Mouse (Mus musculus) intestine, embryonic 14.5 days (tissue): ENCODE results near the gene Prkd2. TPM values are rescaled to one million over a fixed set of nuclear protein-coding genes. Genes with fewer than 3 reads are reported as not detected.

ENCODE experiments used
- ATAC-seq: fragments of 200-750 bp; cut with Nextera tagmentation; replicated peaks from 2 replicates; pipeline ENCODE4 v1.8.0; 2017; ENCODE audit warnings: low read depth, moderate number of reproducible peaks, moderate TSS enrichment, moderate library complexity; ENCODE audit not compliant: low FRiP score, low TSS enrichment
- DNase-seq: peaks from one replicate; pipeline ENCODE4 v3.0.0-alpha.2; 2018; ENCODE audit warnings: low spot score
- H3K27ac ChIP-seq: fragments of 300-500 bp; sonication (generic); 2 replicates; pipeline ENCODE4 v1.5.1; 2014; ENCODE audit warnings: low read depth, mild to moderate bottlenecking, control low read depth
- H3K27me3 ChIP-seq: fragments of 300-500 bp; sonication (generic); replicated peaks from 2 replicates; pipeline ENCODE4 v1.6.1; 2014; ENCODE audit warnings: low read length, control low read depth; ENCODE audit not compliant: control insufficient read depth, insufficient read depth
- H3K36me3 ChIP-seq: fragments of 300-500 bp; sonication (generic); 2 replicates; pipeline ENCODE4 v1.6.1; 2014; ENCODE audit warnings: low read length, control low read depth; ENCODE audit not compliant: control insufficient read depth, insufficient read depth
- H3K4me1 ChIP-seq: fragments of 300-500 bp; sonication (generic); replicated peaks from 2 replicates; pipeline ENCODE4 v1.6.1; 2014; ENCODE audit warnings: low read length, control low read depth, mixed read lengths; ENCODE audit not compliant: control insufficient read depth, insufficient read depth
- H3K4me2 ChIP-seq: fragments of 300-500 bp; sonication (generic); 2 replicates; pipeline ENCODE4 v1.6.1; 2014; ENCODE audit warnings: low read length
- H3K4me3 ChIP-seq: fragments of 300-500 bp; sonication (generic); 2 replicates; pipeline ENCODE4 v1.5.1; 2014; ENCODE audit warnings: low read depth, low read length, control low read depth, mixed read lengths
- H3K9ac ChIP-seq: fragments of 300-500 bp; sonication (generic); 2 replicates; pipeline ENCODE4 v1.6.1; 2014; ENCODE audit warnings: mild to moderate bottlenecking, low read length
- H3K9me3 ChIP-seq: fragments of 300-500 bp; sonication (generic); 2 replicates; pipeline ENCODE4 v1.6.1; 2016; ENCODE audit warnings: low read length, control low read depth; ENCODE audit not compliant: control insufficient read depth
- WGBS: fragments of 180-500 bp; shearing (Covaris S2); extraction: QIAGEN DNeasy Blood & Tissue Kit; methylation state at CpG from one replicate; pipeline ENCODE4 v1.1.7; 2014; 5-methylcytosine and 5-hydroxymethylcytosine counted together
- polyA plus RNA-seq: library from polyadenylated mRNA; unstranded; fragments of >200 nt; fragmentation: Nextera tagmentation; extraction: Ambion mirVana; gene quantifications from 2 replicates; pipeline ENCODE4 v1.2.1, GENCODE M21; 2014

The Prkd2 gene
- polyA plus RNA-seq, 1 experiment from 2014 or later = 12.0 TPM

DNA sequence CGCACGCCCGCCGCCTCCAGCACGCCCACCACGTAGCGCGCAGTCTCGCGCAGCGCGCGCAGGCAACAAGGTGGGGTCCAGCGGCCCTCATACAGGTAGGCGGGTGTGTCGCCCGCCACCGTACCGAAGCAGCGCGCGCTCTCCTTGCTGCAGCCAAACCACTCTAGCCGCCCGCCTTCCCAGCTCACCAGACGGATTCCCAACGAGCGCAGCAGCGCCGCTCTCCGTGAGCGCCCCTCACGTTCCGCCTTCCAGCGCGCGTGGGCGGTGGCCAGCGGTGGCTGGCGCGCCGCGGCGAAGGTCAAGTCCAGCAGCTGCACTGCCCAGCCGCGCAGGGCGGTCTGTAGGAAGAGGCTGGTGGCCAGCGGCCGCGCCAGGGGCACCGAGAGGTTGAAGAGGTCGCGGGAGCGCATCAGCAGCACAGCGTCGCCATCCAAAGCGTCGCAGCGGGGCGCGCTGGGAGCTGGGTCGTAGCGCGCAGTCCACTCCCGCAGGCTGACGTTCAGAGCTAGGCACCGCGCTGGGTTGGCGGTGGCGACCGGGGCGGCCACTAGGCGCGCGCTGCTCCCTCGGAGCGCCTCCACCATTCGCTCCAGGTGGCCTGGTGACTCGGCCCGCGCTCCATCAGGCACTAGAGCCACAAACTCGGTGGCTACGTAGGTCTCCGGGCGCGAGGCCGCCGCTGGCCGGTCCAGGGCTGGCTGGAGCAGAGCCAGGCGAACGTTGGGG, 31.6 kb upstream of the Prkd2 start:
- H3K4me1 ChIP-seq = peaks cover 7% of the 10 kb centered on the region
- WGBS = 9% methylated on average over 83 of the region's 90 CpGs
- H3K27me3 ChIP-seq = no peaks in the 10 kb centered on the region; the same call in none of the 2 replicates
- H3K36me3 ChIP-seq = peaks cover 37% of the 10 kb centered on the region
- no peaks in the 10 kb centered on the region for H3K9me3 ChIP-seq
- H3K9ac ChIP-seq = peak overlapping the region; percentile 29
- DNase-seq (peak; percentile 73), ATAC-seq (peak; percentile 45; the same call in 1 of the 2 replicates)
- no peak overlapping the region for H3K27ac ChIP-seq
- peak overlapping the region; percentile 34 for H3K4me3 ChIP-seq
- peak overlapping the region; percentile 56 for H3K4me2 ChIP-seq

DNA sequence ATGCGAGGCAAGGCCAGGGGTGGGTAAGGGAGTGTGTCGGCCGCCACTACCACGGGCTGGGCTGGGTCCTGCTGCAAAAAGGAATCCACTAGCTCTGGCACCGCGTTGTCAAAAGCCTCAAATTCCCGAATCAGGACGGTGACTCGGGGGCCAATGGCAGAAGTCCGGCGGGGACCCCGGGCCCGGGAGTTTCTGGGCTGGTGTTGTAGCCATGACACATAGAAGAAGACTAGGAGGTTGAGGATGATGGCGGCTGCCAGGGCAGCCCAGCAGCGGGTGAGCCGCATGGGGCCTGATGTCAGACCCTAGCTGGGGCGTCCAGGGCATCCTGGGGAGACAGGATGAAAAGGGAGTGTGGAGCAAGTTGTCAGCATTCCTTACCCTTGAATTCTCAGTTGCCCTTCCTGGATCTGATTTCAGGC, 31.0 kb upstream of the Prkd2 start:
- peaks cover 7% of the 10 kb centered on the region for H3K4me1 ChIP-seq
- H3K27me3 ChIP-seq = no peaks in the 10 kb centered on the region; the same call in none of the 2 replicates
- peak overlapping the region; percentile 29 for H3K9ac ChIP-seq
- no peaks in the 10 kb centered on the region for H3K9me3 ChIP-seq
- H3K4me2 ChIP-seq = peak overlapping the region; percentile 56
- WGBS = 31% methylated on average over 17 of the region's 17 CpGs
- peak overlapping the region; percentile 34 for H3K4me3 ChIP-seq
- no peak for ATAC-seq
- H3K36me3 ChIP-seq = peaks cover 32% of the 10 kb centered on the region
- no peak overlapping the region for H3K27ac ChIP-seq
- no peak for DNase-seq

DNA sequence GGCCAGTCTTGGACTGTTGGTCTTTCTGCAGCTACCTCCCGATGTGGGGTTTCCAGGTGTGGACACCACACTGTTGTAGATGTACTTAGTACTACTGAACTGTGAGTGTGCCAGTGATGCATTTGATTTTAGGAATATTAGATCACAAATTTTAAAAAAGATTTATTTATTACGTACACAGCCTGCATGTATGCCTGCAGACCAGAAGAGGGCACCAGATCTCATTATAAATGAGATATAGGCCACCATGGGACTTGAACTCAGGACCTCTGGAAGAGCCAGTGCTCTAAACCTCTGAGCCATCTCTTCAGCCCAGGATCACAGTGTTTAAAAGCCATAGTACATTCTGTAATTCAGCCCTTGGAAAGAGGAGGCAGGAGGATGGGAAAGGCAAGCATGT, 30.2 kb upstream of the Prkd2 start:
- no peak overlapping the region for H3K4me3 ChIP-seq
- no peak overlapping the region for H3K27ac ChIP-seq
- peaks cover 29% of the 10 kb centered on the region for H3K36me3 ChIP-seq
- H3K9me3 ChIP-seq = no peaks in the 10 kb centered on the region
- ATAC-seq (no peak), DNase-seq (no peak)
- no peak overlapping the region for H3K4me2 ChIP-seq
- H3K27me3 ChIP-seq = no peaks in the 10 kb centered on the region; the same call in none of the 2 replicates
- peaks cover 10% of the 10 kb centered on the region for H3K4me1 ChIP-seq
- WGBS = 82% methylated on average over 2 of the region's 2 CpGs
- no peak overlapping the region for H3K9ac ChIP-seq

DNA sequence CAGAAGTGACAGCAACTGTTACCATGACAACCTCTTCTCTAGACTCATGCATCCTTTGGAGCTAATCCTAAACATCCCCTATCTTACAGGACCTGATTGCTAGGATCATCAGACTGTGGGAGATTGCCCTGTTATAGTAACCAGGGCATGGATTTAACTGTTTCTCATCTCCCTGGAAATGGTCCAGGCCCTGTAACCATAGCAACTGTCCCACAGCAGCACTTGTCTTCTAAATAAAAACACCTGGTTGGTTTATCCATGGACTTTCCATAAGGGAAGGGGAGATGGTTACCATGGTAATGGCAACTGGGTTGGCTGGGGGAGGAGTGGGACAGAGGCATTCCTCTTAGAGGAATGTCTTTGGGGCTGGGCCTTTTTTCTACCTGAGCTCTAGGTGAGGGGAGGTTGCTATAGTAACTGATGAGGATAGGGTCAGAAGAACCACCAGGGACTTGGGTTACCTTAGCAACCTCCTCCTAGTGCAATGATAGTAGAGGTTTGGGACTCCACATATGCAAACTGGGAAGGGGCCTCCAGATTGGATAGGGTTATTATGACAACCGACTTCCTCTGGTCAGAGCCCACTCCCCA, 27.3 kb upstream of the Prkd2 start, which contains the start of gene Strn4:
TSS of gene Strn4 (plus strand) at position 539 of the 591 bp plus-strand sequence.
- ATAC-seq = peak; percentile 11; the same call in 1 of the 2 replicates
- 0% methylated on average over 1 of the region's 1 CpGs for WGBS
- peaks cover 24% of the 10 kb centered on the region for H3K36me3 ChIP-seq
- peak; percentile 67 for DNase-seq
- H3K4me2 ChIP-seq = peak within 1 kb of the TSS; percentile 68
- no peaks in the 10 kb centered on the region for H3K9me3 ChIP-seq
- peak within 1 kb of the TSS; percentile 97 for H3K27ac ChIP-seq
- H3K27me3 ChIP-seq = no peaks in the 10 kb centered on the region; the same call in none of the 2 replicates
- H3K4me1 ChIP-seq = peaks cover 29% of the 10 kb centered on the region
- H3K9ac ChIP-seq = peak within 1 kb of the TSS; percentile 100
- H3K4me3 ChIP-seq = peak within 1 kb of the TSS; percentile 92

DNA sequence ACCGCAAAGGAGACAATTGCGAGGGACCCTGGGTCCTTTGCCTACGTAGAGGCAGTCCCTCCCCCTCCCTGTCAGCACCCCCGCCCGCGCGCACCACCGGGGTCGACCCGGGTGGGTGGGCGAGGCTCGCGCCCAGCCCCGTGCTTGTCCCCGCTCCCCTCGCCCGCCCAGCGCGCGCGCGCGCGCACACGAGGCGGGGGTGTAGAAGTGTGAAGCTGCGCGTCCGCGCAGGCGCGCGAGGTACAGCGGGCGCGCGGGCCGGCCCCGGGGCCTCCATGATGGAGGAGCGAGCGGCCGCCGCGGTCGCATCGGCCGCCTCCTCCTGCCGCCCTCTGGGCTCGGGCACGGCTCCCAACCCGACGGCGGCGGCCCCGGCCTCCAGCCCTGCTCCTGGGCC, 26.6 kb upstream of the Prkd2 start:
- under 1% methylated on average over 48 of the region's 55 CpGs for WGBS
- Histone ChIP-seq H3K4me3 (peak overlapping the region; percentile 92), H3K9ac (peak overlapping the region; percentile 100), H3K9me3 (no peaks in the 10 kb centered on the region), H3K27ac (peak overlapping the region; percentile 97), H3K36me3 (peaks cover 24% of the 10 kb centered on the region), H3K4me2 (peak overlapping the region; percentile 68), H3K27me3 (no peaks in the 10 kb centered on the region; the same call in 1 of the 2 replicates), H3K4me1 (peaks cover 31% of the 10 kb centered on the region)
- DNase-seq (peak; percentile 84), ATAC-seq (peak; percentile 75)

DNA sequence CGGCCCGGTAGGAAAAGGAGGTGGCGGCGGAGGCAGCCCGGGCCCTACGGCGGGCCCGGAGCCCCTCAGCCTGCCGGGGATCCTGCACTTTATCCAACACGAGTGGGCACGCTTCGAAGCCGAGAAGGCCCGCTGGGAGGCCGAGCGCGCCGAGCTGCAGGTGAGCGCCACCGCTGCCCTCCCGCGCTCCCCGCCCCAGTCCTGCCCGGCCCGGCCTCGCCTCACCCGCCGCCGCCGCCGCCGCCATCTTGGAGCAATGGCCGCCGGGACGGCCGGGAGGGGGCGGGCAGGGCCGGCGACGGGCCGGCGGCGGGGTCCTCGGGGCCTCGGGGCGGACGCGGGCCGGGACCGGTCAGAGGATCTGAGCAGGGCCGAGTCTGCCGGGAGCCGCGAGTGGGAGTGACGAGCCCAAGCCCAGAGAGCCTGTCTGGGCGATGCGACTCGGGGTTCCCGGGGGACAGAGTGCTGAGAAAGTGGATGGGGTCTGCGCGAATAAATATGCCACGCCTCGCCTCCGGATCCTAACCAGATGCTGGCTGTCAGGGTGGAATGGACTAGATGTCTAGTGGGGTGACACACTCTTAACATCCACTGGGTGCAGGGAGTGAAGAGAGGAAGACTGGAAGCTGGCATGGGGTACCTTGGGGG, 26.1 kb upstream of the Prkd2 start, which contains the start of gene Fkrp:
TSS of gene Fkrp (minus strand) at position 258 of the 648 bp plus-strand sequence.
- peaks cover 34% of the 10 kb centered on the region for H3K4me1 ChIP-seq
- no peaks in the 10 kb centered on the region for H3K9me3 ChIP-seq
- H3K27me3 ChIP-seq = no peaks in the 10 kb centered on the region; the same call in 1 of the 2 replicates
- H3K4me2 ChIP-seq = peak within 1 kb of the TSS; percentile 68
- peak within 1 kb of the TSS; percentile 97 for H3K27ac ChIP-seq
- peak; percentile 83 for DNase-seq
- peak; percentile 81 for ATAC-seq
- WGBS = 1% methylated on average over 53 of the region's 64 CpGs
- H3K9ac ChIP-seq = peak within 1 kb of the TSS; percentile 100
- H3K4me3 ChIP-seq = peak within 1 kb of the TSS; percentile 92
- H3K36me3 ChIP-seq = peaks cover 24% of the 10 kb centered on the region

DNA sequence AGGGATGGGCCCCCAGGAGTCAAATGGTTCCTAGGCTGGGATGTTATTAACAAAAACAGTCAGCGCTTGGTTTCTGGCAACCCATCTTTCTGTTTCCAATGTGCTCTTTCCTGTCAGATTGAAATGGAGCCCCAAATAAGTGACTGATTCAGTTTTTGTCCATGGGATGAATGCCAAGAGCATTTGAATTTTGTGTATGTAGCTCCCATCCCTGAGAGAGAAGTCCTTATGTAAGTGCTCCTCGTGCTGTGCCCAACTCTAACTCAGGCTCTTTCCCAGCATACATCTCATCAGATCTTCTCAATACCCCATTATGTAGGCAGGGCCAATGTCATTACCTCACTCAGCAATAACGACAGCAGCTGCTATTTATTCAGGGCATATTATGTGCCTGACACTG, 25.0 kb upstream of the Prkd2 start:
- H3K36me3 ChIP-seq = peaks cover 28% of the 10 kb centered on the region
- peaks cover 34% of the 10 kb centered on the region for H3K4me1 ChIP-seq
- 62% methylated on average over 3 of the region's 3 CpGs for WGBS
- no peaks in the 10 kb centered on the region for H3K27me3 ChIP-seq
- H3K4me3 ChIP-seq = peak overlapping the region; percentile 92
- no peaks in the 10 kb centered on the region for H3K9me3 ChIP-seq
- no peak for DNase-seq
- H3K9ac ChIP-seq = peak overlapping the region; percentile 100; the same call in 1 of the 2 replicates
- H3K4me2 ChIP-seq = peak overlapping the region; percentile 68
- no peak overlapping the region for H3K27ac ChIP-seq
- no peak for ATAC-seq

DNA sequence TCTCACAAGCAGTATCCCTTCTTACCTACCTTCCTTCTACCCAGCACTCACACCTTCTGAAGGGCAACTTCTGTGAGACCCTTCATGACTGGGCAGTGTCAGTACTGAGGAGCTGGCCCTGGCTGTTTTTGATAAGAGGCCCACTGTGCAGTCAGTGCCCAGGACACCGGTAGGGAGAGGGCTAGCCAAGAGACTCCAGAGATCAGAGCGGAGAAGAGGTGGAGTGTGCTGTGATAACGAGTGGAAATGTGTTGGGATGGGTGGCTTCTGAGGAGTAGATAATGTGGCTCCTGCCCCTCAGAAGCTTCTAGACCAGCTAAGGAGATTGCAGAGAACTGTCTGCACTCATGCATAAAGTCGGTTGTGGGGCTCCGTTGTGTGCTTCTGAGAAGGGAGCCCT, 22.9 kb upstream of the Prkd2 start:
- peaks cover 29% of the 10 kb centered on the region for H3K36me3 ChIP-seq
- H3K4me1 ChIP-seq = peaks cover 34% of the 10 kb centered on the region
- 85% methylated on average over 5 of the region's 5 CpGs for WGBS
- H3K27ac ChIP-seq = no peak overlapping the region
- H3K27me3 ChIP-seq = no peaks in the 10 kb centered on the region
- DNase-seq (no peak), ATAC-seq (no peak)
- no peak overlapping the region for H3K4me2 ChIP-seq
- no peak overlapping the region for H3K9ac ChIP-seq
- H3K9me3 ChIP-seq = no peaks in the 10 kb centered on the region
- no peak overlapping the region for H3K4me3 ChIP-seq
